Mouse (Mus musculus): ENCODE measurements at regions not wholly inside any gene's neighbourhood (a gene's known extent, or its start where the extent isn't known, plus 50 kb on each side); places are given as distances from the start of the nearest gene placed in this dataset.

DNA sequence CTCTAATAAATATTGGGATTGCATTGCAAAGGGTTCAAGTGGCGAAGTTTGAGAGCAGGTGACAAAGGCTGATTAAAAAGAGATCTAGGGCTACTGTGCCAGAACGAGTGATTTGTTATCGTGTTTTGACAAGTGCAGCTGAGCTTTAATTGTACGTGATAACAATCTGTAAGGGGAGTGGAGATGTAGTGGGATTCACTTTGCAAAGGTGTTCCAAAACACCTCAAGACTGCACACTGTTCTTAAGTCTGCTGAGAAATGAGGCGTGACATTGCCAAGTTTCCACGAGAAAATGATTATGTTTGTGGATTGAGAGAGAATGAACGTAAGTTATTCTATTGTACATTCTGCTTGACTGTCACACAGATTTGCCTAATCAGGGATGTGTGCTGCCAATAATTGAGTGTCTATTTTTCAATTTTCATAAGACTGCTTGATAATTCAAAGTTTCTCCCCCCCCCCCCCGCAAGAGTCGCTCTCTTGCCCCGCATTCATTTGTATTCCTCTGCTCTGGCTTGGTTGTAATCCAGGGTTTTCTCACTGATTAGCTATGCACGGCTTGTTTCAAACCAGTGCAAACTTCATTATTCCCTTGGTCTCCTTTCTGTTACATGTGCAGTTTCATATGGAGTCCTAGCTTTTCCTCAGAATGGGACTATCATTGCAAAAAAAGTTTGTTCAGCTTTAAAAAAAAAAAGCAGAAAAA lies 385.7 kb downstream of the Olfm4 start:
- Histone ChIP-seq H3K4me2 (ENCODE audit: low read length) (peak overlapping the region; percentile 31), H3K4me3 (ENCODE audit: low read depth, low read length) (no peak overlapping the region), H3K9ac (ENCODE audit: low read length) (no peak overlapping the region), H3K9me3 (replicated peaks; ENCODE audit: control insufficient read depth, low read length) (no peaks in the 10 kb centered on the region), H3K4me1 (ENCODE audit: control insufficient read depth, insufficient read depth, low read length) (peaks cover 2% of the 10 kb centered on the region; the same call in 1 of the 2 replicates), H3K27me3 (replicated peaks; ENCODE audit: control insufficient read depth, insufficient read depth, low read length) (no peaks in the 10 kb centered on the region), H3K27ac (ENCODE audit: low read depth, low read length) (no peak overlapping the region), H3K36me3 (ENCODE audit: control insufficient read depth, insufficient read depth, low read length) (no peaks in the 10 kb centered on the region)
- peak; percentile 63 for DNase-seq (ENCODE audit: low spot score)
- ATAC-seq, result peak; percentile 82
- 19% methylated on average over 11 of the region's 11 CpGs for WGBS

- H3K4me1 ChIP-seq (ENCODE audit: control insufficient read depth, insufficient read depth, low read length), result peaks cover 2% of the 10 kb centered on the region; the same call in 1 of the 2 replicates
- H3K36me3 ChIP-seq (ENCODE audit: control insufficient read depth, insufficient read depth, low read length), result no peaks in the 10 kb centered on the region
- H3K9me3 ChIP-seq (replicated peaks; ENCODE audit: control insufficient read depth, low read length), result no peaks in the 10 kb centered on the region
- H3K27me3 ChIP-seq (replicated peaks; ENCODE audit: control insufficient read depth, insufficient read depth, low read length), result no peaks in the 10 kb centered on the region
- no peak overlapping the region for H3K4me2 ChIP-seq (ENCODE audit: low read length)
- no peak overlapping the region for H3K27ac ChIP-seq (ENCODE audit: low read depth, low read length)
- peak; percentile 14 for DNase-seq (ENCODE audit: low spot score)
- H3K9ac ChIP-seq (ENCODE audit: low read length), result no peak overlapping the region
- WGBS, result 93% methylated on average over 1 of the region's 1 CpGs
- no peak overlapping the region for H3K4me3 ChIP-seq (ENCODE audit: low read depth, low read length)
- no peak for ATAC-seq
Measured at GRCm38 (mm10) chr14:80374290-80374689, 390.4 kb downstream of the Olfm4 start.

- no peaks in the 10 kb centered on the region for H3K9me3 ChIP-seq (replicated peaks; ENCODE audit: control insufficient read depth, low read length)
- H3K36me3 ChIP-seq (ENCODE audit: control insufficient read depth, insufficient read depth, low read length), result no peaks in the 10 kb centered on the region
- no peak for ATAC-seq
- no peak overlapping the region for H3K9ac ChIP-seq (ENCODE audit: low read length)
- no peak overlapping the region for H3K4me3 ChIP-seq (ENCODE audit: low read depth, low read length)
- H3K4me2 ChIP-seq (ENCODE audit: low read length), result no peak overlapping the region
- no peaks in the 10 kb centered on the region for H3K27me3 ChIP-seq (replicated peaks; ENCODE audit: control insufficient read depth, insufficient read depth, low read length)
- H3K4me1 ChIP-seq (ENCODE audit: control insufficient read depth, insufficient read depth, low read length), result no peaks in the 10 kb centered on the region
- no peak overlapping the region for H3K27ac ChIP-seq (ENCODE audit: low read depth, low read length)
- DNase-seq (ENCODE audit: low spot score), result no peak
- 54% methylated on average over 1 of the region's 1 CpGs for WGBS
Measured at GRCm38 (mm10) chr14:80377064-80377463, 393.2 kb downstream of the Olfm4 start.

DNA sequence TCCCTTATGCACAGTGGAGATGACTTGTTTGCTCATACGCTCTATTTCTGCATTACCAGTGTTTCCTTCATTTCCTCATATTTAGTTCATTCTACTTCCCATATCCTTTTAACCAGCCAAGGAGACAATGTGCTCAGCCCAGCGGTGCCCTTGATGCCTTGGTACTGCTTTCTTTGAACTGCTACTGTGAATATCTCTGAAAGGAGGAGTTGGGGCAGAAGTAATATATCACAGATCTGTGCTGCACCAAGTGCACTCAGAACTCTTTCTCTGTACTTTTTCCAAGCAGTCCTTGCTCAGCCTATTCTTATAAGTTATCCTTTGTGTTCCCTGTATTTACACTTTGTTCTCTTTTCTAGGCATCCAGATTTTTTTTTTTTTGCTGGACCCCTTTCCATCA lies 407.5 kb downstream of the Olfm4 start:
- 0 out of 2 replicates have a peak, but pooled peaks have one; percentile 48 for ATAC-seq

GRCm38 (mm10) chr14:80408317-80408716 lies 424.4 kb downstream of the Olfm4 start:
- no peak for DNase-seq (ENCODE audit: low spot score)
- Histone ChIP-seq H3K9me3 (replicated peaks; ENCODE audit: control insufficient read depth, low read length) (no peaks in the 10 kb centered on the region), H3K4me3 (ENCODE audit: low read depth, low read length) (no peak overlapping the region), H3K36me3 (ENCODE audit: control insufficient read depth, insufficient read depth, low read length) (no peaks in the 10 kb centered on the region), H3K4me2 (ENCODE audit: low read length) (no peak overlapping the region), H3K27me3 (replicated peaks; ENCODE audit: control insufficient read depth, insufficient read depth, low read length) (no peaks in the 10 kb centered on the region), H3K9ac (ENCODE audit: low read length) (no peak overlapping the region), H3K4me1 (ENCODE audit: control insufficient read depth, insufficient read depth, low read length) (no peaks in the 10 kb centered on the region), H3K27ac (ENCODE audit: low read depth, low read length) (no peak overlapping the region)
- 91% methylated on average over 2 of the region's 2 CpGs for WGBS
- no peak for ATAC-seq

More for the DNA sequence above, 407.5 kb downstream of the Olfm4 start:
- Histone ChIP-seq H3K27me3 (replicated peaks; ENCODE audit: control insufficient read depth, insufficient read depth, low read length) (no peaks in the 10 kb centered on the region), H3K27ac (ENCODE audit: low read depth, low read length) (no peak overlapping the region), H3K9me3 (replicated peaks; ENCODE audit: control insufficient read depth, low read length) (no peaks in the 10 kb centered on the region), H3K9ac (ENCODE audit: low read length) (no peak overlapping the region), H3K4me1 (ENCODE audit: control insufficient read depth, insufficient read depth, low read length) (no peaks in the 10 kb centered on the region; the same call in 1 of the 2 replicates), H3K4me3 (ENCODE audit: low read depth, low read length) (no peak overlapping the region), H3K36me3 (ENCODE audit: control insufficient read depth, insufficient read depth, low read length) (no peaks in the 10 kb centered on the region), H3K4me2 (ENCODE audit: low read length) (no peak overlapping the region)
- 17% methylated on average over 2 of the region's 2 CpGs for WGBS
- peak; percentile 45 for DNase-seq (ENCODE audit: low spot score)

DNA sequence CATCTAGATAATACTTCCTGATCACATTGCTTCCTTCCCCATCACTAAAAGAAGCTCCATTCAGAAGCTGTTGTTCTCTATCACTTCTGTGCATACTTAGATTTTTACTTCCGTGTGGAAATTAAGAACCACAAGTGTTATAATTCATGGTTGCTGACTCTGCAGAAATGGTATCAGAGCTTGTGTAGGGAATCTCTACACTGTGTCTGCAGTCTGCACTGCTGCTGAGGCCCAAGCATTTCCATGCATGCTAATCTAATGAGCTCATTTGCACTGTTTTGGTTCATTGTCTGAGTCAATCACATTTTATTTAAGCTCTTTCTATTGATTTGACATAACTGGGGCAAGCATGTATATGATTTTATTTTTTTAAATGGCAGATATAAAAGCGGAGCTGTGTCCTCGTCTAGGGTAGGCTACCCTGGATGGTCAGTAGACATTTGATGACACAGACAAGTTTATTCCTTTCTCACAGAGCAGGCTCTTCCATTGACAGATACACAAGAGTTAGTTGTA lies 435.0 kb downstream of the Olfm4 start:
- H3K36me3 ChIP-seq (ENCODE audit: control insufficient read depth, insufficient read depth, low read length), result no peaks in the 10 kb centered on the region
- H3K27ac ChIP-seq (ENCODE audit: low read depth, low read length), result no peak overlapping the region
- no peak overlapping the region for H3K4me3 ChIP-seq (ENCODE audit: low read depth, low read length)
- DNase-seq (ENCODE audit: low spot score), result peak; percentile 3
- 84% methylated on average over 3 of the region's 3 CpGs for WGBS
- no peak overlapping the region for H3K4me2 ChIP-seq (ENCODE audit: low read length)
- H3K9me3 ChIP-seq (replicated peaks; ENCODE audit: control insufficient read depth, low read length), result no peaks in the 10 kb centered on the region
- no peaks in the 10 kb centered on the region for H3K27me3 ChIP-seq (replicated peaks; ENCODE audit: control insufficient read depth, insufficient read depth, low read length)
- no peak overlapping the region for H3K9ac ChIP-seq (ENCODE audit: low read length)
- no peaks in the 10 kb centered on the region for H3K4me1 ChIP-seq (ENCODE audit: control insufficient read depth, insufficient read depth, low read length)
- ATAC-seq, result no peak

DNA sequence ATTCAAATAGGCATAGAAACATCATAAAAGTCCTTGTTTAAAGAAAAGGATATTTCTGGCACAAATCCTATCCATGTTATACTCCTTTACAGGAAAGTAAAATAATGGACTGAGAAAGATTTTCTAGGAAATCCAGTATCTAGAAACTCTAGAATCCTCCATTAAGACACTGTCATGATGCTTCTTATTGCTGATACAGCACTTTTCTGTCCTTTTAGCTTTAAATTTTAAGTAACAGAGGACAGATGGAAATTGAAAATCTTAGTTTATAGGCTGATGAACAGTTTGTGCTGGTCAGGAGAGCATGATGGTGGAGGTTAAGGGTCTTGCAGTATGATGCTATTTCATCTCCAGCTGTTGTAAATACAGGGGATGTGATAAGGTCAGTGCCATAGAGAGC lies 459.9 kb downstream of the Olfm4 start:
- Histone ChIP-seq H3K9ac (ENCODE audit: low read length) (no peak overlapping the region), H3K36me3 (ENCODE audit: control insufficient read depth, insufficient read depth, low read length) (no peaks in the 10 kb centered on the region), H3K27ac (ENCODE audit: low read depth, low read length) (no peak overlapping the region), H3K4me2 (ENCODE audit: low read length) (no peak overlapping the region), H3K4me3 (ENCODE audit: low read depth, low read length) (no peak overlapping the region), H3K4me1 (ENCODE audit: control insufficient read depth, insufficient read depth, low read length) (no peaks in the 10 kb centered on the region), H3K27me3 (replicated peaks; ENCODE audit: control insufficient read depth, insufficient read depth, low read length) (no peaks in the 10 kb centered on the region), H3K9me3 (replicated peaks; ENCODE audit: control insufficient read depth, low read length) (no peaks in the 10 kb centered on the region)
- no peak for DNase-seq (ENCODE audit: low spot score)
- no peak for ATAC-seq

GRCm38 (mm10) chr14:80471470-80471869 lies 487.6 kb downstream of the Olfm4 start:
- H3K9me3 ChIP-seq (replicated peaks; ENCODE audit: control insufficient read depth, low read length), result no peaks in the 10 kb centered on the region
- H3K4me3 ChIP-seq (ENCODE audit: low read depth, low read length), result no peak overlapping the region
- no peaks in the 10 kb centered on the region for H3K27me3 ChIP-seq (replicated peaks; ENCODE audit: control insufficient read depth, insufficient read depth, low read length)
- peaks cover 3% of the 10 kb centered on the region; the same call in 1 of the 2 replicates for H3K4me1 ChIP-seq (ENCODE audit: control insufficient read depth, insufficient read depth, low read length)
- H3K4me2 ChIP-seq (ENCODE audit: low read length), result no peak overlapping the region
- no peak overlapping the region for H3K27ac ChIP-seq (ENCODE audit: low read depth, low read length)
- 23% methylated on average over 1 of the region's 1 CpGs for WGBS
- no peaks in the 10 kb centered on the region for H3K36me3 ChIP-seq (ENCODE audit: control insufficient read depth, insufficient read depth, low read length)
- ATAC-seq (no peak), DNase-seq (ENCODE audit: low spot score) (no peak)
- H3K9ac ChIP-seq (ENCODE audit: low read length), result no peak overlapping the region

DNA sequence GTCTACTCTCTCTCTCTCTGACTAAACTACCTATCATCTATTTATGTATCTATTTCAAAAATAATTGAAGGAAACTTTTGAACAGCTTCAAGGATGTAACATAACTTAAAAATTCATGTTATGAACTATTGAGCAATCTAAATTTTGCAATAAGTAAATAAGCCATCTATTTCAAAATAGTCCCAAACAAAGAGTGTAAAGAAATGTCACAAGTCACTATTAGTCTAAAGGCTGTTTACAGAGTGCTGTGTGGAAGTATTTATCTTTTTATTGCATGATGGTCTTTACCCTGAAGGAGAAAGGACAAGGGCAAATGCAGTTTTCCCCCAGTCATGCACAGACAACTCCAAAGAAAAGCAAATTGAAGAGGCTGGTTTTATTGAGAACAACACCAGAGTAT lies 496.0 kb downstream of the Olfm4 start:
- DNase-seq (ENCODE audit: low spot score), result no peak
- Histone ChIP-seq H3K4me3 (ENCODE audit: low read depth, low read length) (no peak overlapping the region), H3K4me1 (ENCODE audit: control insufficient read depth, insufficient read depth, low read length) (no peaks in the 10 kb centered on the region), H3K4me2 (ENCODE audit: low read length) (no peak overlapping the region), H3K27me3 (replicated peaks; ENCODE audit: control insufficient read depth, insufficient read depth, low read length) (no peaks in the 10 kb centered on the region), H3K36me3 (ENCODE audit: control insufficient read depth, insufficient read depth, low read length) (no peaks in the 10 kb centered on the region), H3K27ac (ENCODE audit: low read depth, low read length) (no peak overlapping the region), H3K9ac (ENCODE audit: low read length) (no peak overlapping the region), H3K9me3 (replicated peaks; ENCODE audit: control insufficient read depth, low read length) (no peaks in the 10 kb centered on the region)
- ATAC-seq, result no peak
